Mouse (Mus musculus) MEL (cell line): ENCODE data around the gene Pde10a.

Source experiments
- CTCF ChIP-seq, 3 experiments: IDR thresholded peaks in 2 of 3; conservative IDR thresholded peaks in 1 of 3; 2 replicates each; pipeline ENCODE4 v1.5.1; 2011 to 2012; ENCODE audit warnings: low read length in 3 of 3, low read depth in 2 of 3, mild to moderate bottlenecking in 2 of 3, improper control_type of control experiment in 1 of 3, inconsistent platforms in 1 of 3, mixed read lengths in 1 of 3, moderate library complexity in 1 of 3; ENCODE audit not compliant: control insufficient read depth in 1 of 3, insufficient read depth in 1 of 3, poor library complexity in 1 of 3, severe bottlenecking in 1 of 3
- GATA1 ChIP-seq: IDR thresholded peaks from 2 replicates; pipeline ENCODE4 v1.6.1; 2011; ENCODE audit warnings: low read depth, low read length, improper control_type of control experiment
- MAZ ChIP-seq: IDR thresholded peaks from 2 replicates; pipeline ENCODE4 v1.6.1; 2012; ENCODE audit warnings: low read depth, mild to moderate bottlenecking, inconsistent platforms, low read length, improper control_type of control experiment
- MEF2A ChIP-seq: IDR thresholded peaks from 2 replicates; pipeline ENCODE4 v1.6.1; 2014; ENCODE audit warnings: low read depth, mild to moderate bottlenecking, inconsistent platforms, low read length, improper control_type of control experiment; ENCODE audit not compliant: poor library complexity, insufficient replicate concordance, severe bottlenecking; ENCODE audit errors: extremely low read depth
- POLR2A ChIP-seq, 2 experiments: IDR thresholded peaks; 2 replicates each; pipeline ENCODE4 v1.6.1; 2011 to 2012; ENCODE audit warnings: low read length in 2 of 2, mild to moderate bottlenecking in 2 of 2, control low read depth in 1 of 2, improper control_type of control experiment in 1 of 2, low read depth in 1 of 2, moderate library complexity in 1 of 2; ENCODE audit not compliant: control insufficient read depth in 1 of 2, insufficient read depth in 1 of 2, poor library complexity in 1 of 2
- POLR2AphosphoS2 ChIP-seq: IDR thresholded peaks from 2 replicates; pipeline ENCODE4 v1.6.1; 2011; ENCODE audit warnings: low read length, improper control_type of control experiment
- TAL1 ChIP-seq: IDR thresholded peaks from 2 replicates; pipeline ENCODE4 v1.6.1; 2012; ENCODE audit warnings: mild to moderate bottlenecking, inconsistent platforms, low read length, moderate library complexity, mixed read lengths
- USF1 ChIP-seq: IDR thresholded peaks from 2 replicates; pipeline ENCODE4 v1.6.1; 2014; ENCODE audit warnings: low read depth, mild to moderate bottlenecking, inconsistent platforms, low read length, improper control_type of control experiment, moderate library complexity
- ZKSCAN1 ChIP-seq: IDR thresholded peaks from 2 replicates; pipeline ENCODE4 v1.6.1; 2012; ENCODE audit warnings: low read depth, mild to moderate bottlenecking, inconsistent platforms, low read length, improper control_type of control experiment, moderate library complexity

DNA sequence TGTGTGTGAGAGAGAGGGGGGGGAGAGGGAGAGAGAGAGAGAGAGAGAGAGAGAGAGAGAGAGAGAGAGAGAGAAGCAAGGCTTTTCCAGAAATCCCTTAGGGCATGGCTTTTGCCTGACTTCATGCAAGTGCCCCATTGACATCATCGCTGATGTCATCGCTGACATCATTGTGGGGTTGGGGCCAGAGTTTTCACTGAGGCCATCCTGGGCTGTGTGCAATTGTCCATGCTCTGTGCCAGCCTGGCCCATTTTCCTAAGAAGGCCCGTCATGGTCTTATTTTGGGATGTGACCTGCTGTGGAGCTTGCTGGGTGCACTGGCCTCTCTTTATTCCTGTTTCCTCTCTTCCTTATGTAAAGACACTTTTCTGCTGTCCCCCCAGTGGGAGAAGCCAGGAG, 290.2 kb downstream of the Pde10a start:
- no peak for TF ChIP-seq GATA1
- TF ChIP-seq CTCF (IDR thresholded peaks at IDR 0.05 in 2 of 3, conservative IDR thresholded peaks at IDR 0.05 in 1 of 3; ENCODE audit: control insufficient read depth in 1 of 3, insufficient read depth in 1 of 3, low read depth in 2 of 3, low read length in 3 of 3, poor library complexity in 1 of 3, severe bottlenecking in 1 of 3), result no peak
- TF ChIP-seq MAZ, result no peak
- no peak for TF ChIP-seq TAL1
- TF ChIP-seq POLR2A (IDR thresholded peaks at IDR 0.05; ENCODE audit: control insufficient read depth in 1 of 2, insufficient read depth in 1 of 2, low read depth in 1 of 2, low read length in 2 of 2, poor library complexity in 1 of 2), result no peak
- no peak for TF ChIP-seq ZKSCAN1
- no peak for TF ChIP-seq USF1
- TF ChIP-seq POLR2AphosphoS2, result no peak
- no peak for TF ChIP-seq MEF2A
